Mouse (Mus musculus): ENCODE data around the gene Cabp1. TPM values are rescaled to one million over a fixed set of nuclear protein-coding genes. Genes with fewer than 3 reads are reported as not detected.

Gene Cabp1
- polyA plus RNA-seq, 1 experiment, result 8.1 TPM

DNA sequence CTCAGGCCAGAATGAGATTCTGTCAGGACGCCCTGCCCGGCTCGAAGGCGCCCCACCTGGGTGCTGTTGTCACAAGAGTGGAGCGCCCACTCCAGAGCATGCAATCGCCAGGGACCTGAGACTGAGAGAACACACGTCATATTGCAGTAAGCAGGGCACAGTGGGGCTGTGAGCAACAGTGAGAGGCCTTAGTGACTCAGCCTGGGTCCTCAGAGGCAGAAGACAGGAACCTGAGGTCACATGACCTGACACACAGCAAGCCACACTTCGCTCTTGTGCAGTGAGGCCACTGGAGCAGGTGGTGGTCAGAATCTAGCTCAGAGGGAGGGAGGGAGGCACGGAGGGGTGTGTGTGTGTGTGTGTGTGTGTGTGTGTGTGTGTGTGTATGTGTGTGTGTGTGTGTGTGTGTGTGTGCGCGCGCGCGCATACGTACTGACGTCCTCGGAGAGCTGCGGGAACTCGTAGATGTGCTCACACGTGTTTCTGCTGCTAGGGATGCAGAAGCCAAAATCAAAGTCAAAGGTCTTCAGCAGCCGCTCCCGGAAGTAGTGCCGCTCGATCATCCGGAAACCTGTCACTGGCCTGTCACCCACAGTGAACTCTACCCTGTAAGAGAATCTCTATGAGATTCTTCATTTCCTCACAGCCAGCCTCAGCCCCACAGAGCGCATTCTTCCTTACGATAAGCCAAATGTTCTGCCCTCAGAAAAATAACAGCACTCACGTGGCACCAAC lies 67.4 kb downstream of the Cabp1 start:
- TF ChIP-seq CTCF (IDR thresholded peaks at IDR 0.05; ENCODE audit: low read depth, low read length) (no peak), EP300 (IDR thresholded peaks at IDR 0.05; ENCODE audit: insufficient read depth, low read depth, low read length) (no peak), POLR2A (IDR thresholded peaks at IDR 0.05; ENCODE audit: insufficient read depth, low read length) (no peak)
- no peak overlapping the region for H3K4me3 ChIP-seq (ENCODE audit: low read depth, low read length)
- H3K36me3 ChIP-seq (ENCODE audit: control insufficient read depth, insufficient read depth, low read length, poor library complexity, severe bottlenecking), result no peaks in the 10 kb centered on the region
- no peak overlapping the region for H3K9ac ChIP-seq (ENCODE audit: low read depth, poor library complexity, severe bottlenecking)
- H3K27me3 ChIP-seq (ENCODE audit: control insufficient read depth, insufficient read depth, low read length, poor library complexity, severe bottlenecking), result no peaks in the 10 kb centered on the region
- no peaks in the 10 kb centered on the region for H3K9me3 ChIP-seq (replicated peaks; ENCODE audit: control insufficient read depth, insufficient read depth, low read length, poor library complexity, severe bottlenecking)
- no peaks in the 10 kb centered on the region for H3K4me1 ChIP-seq (ENCODE audit: control insufficient read depth, insufficient read depth, low read length)
- no peak overlapping the region for H3K27ac ChIP-seq (ENCODE audit: insufficient read depth, low read length)

DNA sequence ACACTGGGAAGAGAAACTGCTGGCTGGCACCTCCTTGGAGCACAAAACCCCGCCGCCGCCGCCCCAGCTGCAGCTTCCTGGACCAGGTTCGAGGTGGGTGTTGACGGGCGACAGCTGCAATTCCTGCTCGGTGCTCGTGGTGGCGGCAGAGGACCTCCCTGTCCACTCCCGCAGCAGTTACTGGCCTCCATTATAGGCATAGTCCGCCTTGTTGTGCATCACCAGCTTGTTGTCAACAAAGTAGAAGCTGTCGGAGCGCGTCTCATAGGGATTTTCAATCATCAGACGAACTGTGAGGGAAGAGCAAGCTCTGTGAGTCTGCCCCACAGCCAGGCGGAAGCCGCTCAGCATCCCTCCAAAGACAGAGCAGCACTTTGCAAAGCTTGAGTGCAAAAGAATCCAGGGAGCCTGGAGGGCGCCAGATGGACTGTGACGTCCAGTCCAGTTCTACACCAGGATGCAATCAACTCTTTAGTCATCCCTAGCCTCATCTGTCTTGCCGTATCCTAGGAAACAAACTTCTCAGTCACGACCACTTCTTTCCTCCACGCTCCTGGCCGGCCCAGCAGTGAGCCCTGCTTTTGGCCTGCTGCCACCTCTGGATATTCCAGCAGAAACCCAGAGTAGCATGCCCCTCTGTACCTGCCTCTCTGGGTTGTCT lies 68.8 kb downstream of the Cabp1 start:
- H3K36me3 ChIP-seq (ENCODE audit: control insufficient read depth, insufficient read depth, low read length, poor library complexity, severe bottlenecking), result no peaks in the 10 kb centered on the region
- no peaks in the 10 kb centered on the region for H3K27me3 ChIP-seq (ENCODE audit: control insufficient read depth, insufficient read depth, low read length, poor library complexity, severe bottlenecking)
- no peak overlapping the region for H3K4me3 ChIP-seq (ENCODE audit: low read depth, low read length)
- H3K9ac ChIP-seq (ENCODE audit: low read depth, poor library complexity, severe bottlenecking), result no peak overlapping the region
- no peak overlapping the region for H3K27ac ChIP-seq (ENCODE audit: insufficient read depth, low read length)
- no peaks in the 10 kb centered on the region for H3K4me1 ChIP-seq (ENCODE audit: control insufficient read depth, insufficient read depth, low read length)
- TF ChIP-seq CTCF (IDR thresholded peaks at IDR 0.05; ENCODE audit: low read depth, low read length) (peak; percentile 82), POLR2A (IDR thresholded peaks at IDR 0.05; ENCODE audit: insufficient read depth, low read length) (no peak), EP300 (IDR thresholded peaks at IDR 0.05; ENCODE audit: insufficient read depth, low read depth, low read length) (no peak)
- no peaks in the 10 kb centered on the region for H3K9me3 ChIP-seq (replicated peaks; ENCODE audit: control insufficient read depth, insufficient read depth, low read length, poor library complexity, severe bottlenecking)

DNA sequence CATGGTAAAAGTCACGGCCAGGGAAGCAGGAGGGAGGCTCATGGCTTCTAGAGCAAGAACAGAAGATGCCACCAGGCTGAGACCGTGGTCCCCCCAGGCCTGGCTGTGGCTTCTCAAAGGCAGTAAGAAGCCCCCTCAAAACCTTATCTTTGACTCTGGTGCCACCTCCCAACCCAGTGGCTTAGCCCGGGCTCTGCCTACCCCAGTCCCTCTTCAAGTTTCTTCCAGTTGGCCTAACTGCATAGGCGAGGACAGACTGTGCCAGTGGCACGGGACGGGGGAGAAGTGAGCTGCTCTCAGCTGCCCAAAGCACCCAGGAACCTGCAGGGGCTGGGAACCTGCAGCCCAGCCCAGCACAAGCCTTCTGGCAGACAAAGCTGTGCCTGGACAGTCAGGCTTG lies 69.5 kb downstream of the Cabp1 start:
- H3K4me3 ChIP-seq (ENCODE audit: low read depth, low read length), result no peak overlapping the region

DNA sequence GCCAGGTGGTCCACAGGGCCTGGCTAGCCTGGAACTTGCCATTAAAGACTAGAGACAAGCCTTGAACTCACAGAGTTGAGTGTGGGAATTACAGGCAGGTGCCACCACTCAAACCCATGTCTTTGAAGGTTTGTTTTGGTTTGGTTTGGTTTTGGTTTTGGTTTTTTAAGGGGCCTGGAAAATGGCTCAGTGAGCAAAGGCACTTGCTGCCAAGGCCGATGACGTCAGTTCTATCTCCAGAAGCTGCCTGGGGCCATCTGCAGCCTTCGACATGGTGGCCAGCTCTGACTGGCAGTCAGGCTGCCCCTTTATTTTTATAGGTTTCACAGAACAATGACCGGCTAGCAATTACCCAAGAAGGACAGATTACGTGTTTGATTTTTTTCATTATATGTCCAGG lies 73.2 kb downstream of the Cabp1 start:
- Histone ChIP-seq H3K9ac (ENCODE audit: low read depth, poor library complexity, severe bottlenecking) (no peak overlapping the region), H3K4me3 (ENCODE audit: low read depth, low read length) (no peak overlapping the region), H3K4me1 (ENCODE audit: control insufficient read depth, insufficient read depth, low read length) (no peaks in the 10 kb centered on the region), H3K9me3 (replicated peaks; ENCODE audit: control insufficient read depth, insufficient read depth, low read length, poor library complexity, severe bottlenecking) (no peaks in the 10 kb centered on the region), H3K36me3 (ENCODE audit: control insufficient read depth, insufficient read depth, low read length, poor library complexity, severe bottlenecking) (peaks cover 7% of the 10 kb centered on the region; the same call in 1 of the 2 replicates), H3K27me3 (ENCODE audit: control insufficient read depth, insufficient read depth, low read length, poor library complexity, severe bottlenecking) (no peaks in the 10 kb centered on the region), H3K27ac (ENCODE audit: insufficient read depth, low read length) (no peak overlapping the region)
- no peak for TF ChIP-seq CTCF (IDR thresholded peaks at IDR 0.05; ENCODE audit: low read depth, low read length)
- no peak for TF ChIP-seq POLR2A (IDR thresholded peaks at IDR 0.05; ENCODE audit: insufficient read depth, low read length)
- no peak for TF ChIP-seq EP300 (IDR thresholded peaks at IDR 0.05; ENCODE audit: insufficient read depth, low read depth, low read length)

More for the DNA sequence above, 69.5 kb downstream of the Cabp1 start:
- TF ChIP-seq EP300 (IDR thresholded peaks at IDR 0.05; ENCODE audit: insufficient read depth, low read depth, low read length), result no peak
- TF ChIP-seq CTCF (IDR thresholded peaks at IDR 0.05; ENCODE audit: low read depth, low read length), result no peak
- TF ChIP-seq POLR2A (IDR thresholded peaks at IDR 0.05; ENCODE audit: insufficient read depth, low read length), result no peak
- Histone ChIP-seq H3K36me3 (ENCODE audit: control insufficient read depth, insufficient read depth, low read length, poor library complexity, severe bottlenecking) (no peaks in the 10 kb centered on the region), H3K9ac (ENCODE audit: low read depth, poor library complexity, severe bottlenecking) (no peak overlapping the region), H3K4me1 (ENCODE audit: control insufficient read depth, insufficient read depth, low read length) (no peaks in the 10 kb centered on the region), H3K9me3 (replicated peaks; ENCODE audit: control insufficient read depth, insufficient read depth, low read length, poor library complexity, severe bottlenecking) (no peaks in the 10 kb centered on the region), H3K27me3 (ENCODE audit: control insufficient read depth, insufficient read depth, low read length, poor library complexity, severe bottlenecking) (no peaks in the 10 kb centered on the region), H3K27ac (ENCODE audit: insufficient read depth, low read length) (no peak overlapping the region)

DNA sequence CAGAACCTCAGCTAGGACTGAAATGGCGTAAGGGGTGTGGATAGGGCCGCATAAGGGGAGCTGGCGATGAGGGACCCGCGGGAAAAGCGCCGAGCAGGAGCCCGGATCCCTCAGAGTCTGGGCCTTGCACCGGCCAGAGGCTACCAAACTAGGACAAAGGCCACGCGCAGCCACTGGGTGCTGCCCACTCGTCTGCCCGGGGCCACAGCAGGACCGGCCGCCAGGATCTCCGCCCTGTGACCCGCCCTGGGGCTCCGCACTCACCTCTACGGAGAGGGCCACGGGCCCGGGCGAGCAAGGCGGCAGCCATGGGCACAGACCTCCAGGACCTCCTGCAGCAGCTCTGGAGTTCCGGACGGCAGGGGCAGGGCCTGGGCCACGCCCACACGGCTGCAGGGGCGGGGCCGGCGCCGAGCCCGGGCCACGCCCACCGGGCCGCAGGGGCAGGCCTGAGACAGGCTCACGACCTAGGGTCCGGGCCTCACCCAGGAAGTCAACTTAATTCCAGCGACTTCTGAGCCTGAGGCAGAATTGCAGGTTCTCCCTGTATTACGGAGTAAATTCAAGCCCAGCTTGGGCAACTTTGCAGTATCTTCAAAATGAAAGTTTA lies 75.1 kb downstream of the Cabp1 start, which contains the start of gene Acads:
Acads (minus strand) TSS at position 386 of the 610 bp plus-strand sequence.
- TF ChIP-seq EP300 (IDR thresholded peaks at IDR 0.05; ENCODE audit: insufficient read depth, low read depth, low read length), result no peak
- peak; percentile 60 for TF ChIP-seq POLR2A (IDR thresholded peaks at IDR 0.05; ENCODE audit: insufficient read depth, low read length)
- H3K36me3 ChIP-seq (ENCODE audit: control insufficient read depth, insufficient read depth, low read length, poor library complexity, severe bottlenecking), result peaks cover 7% of the 10 kb centered on the region; the same call in 1 of the 2 replicates

More for the DNA sequence above, 75.1 kb downstream of the Cabp1 start, which contains the start of gene Acads:
- Histone ChIP-seq H3K27ac (ENCODE audit: insufficient read depth, low read length) (peak within 1 kb of the TSS; percentile 13), H3K9ac (ENCODE audit: low read depth, poor library complexity, severe bottlenecking) (peak within 1 kb of the TSS; percentile 73), H3K9me3 (replicated peaks; ENCODE audit: control insufficient read depth, insufficient read depth, low read length, poor library complexity, severe bottlenecking) (no peaks in the 10 kb centered on the region), H3K27me3 (ENCODE audit: control insufficient read depth, insufficient read depth, low read length, poor library complexity, severe bottlenecking) (no peaks in the 10 kb centered on the region), H3K4me3 (ENCODE audit: low read depth, low read length) (peak within 1 kb of the TSS; percentile 78), H3K4me1 (ENCODE audit: control insufficient read depth, insufficient read depth, low read length) (no peaks in the 10 kb centered on the region)

Other genes with a start within 250 kb of the Cabp1 start
- 1.3 and 1.9 TPM in 2 replicates for gene Hnf1a, start 223.3 kb downstream of the Cabp1 start, polyA plus RNA-seq (2011; ENCODE audit: insufficient read depth, insufficient read length, low read depth, missing spikeins)
- 69.2 and 80.9 TPM in 2 replicates for gene Sppl3, start 183.2 kb downstream of the Cabp1 start, polyA plus RNA-seq (2011; ENCODE audit: insufficient read depth, insufficient read length, low read depth, missing spikeins)
- gene Gm10401, start 96.1 kb downstream of the Cabp1 start, polyA plus RNA-seq (2011; ENCODE audit: insufficient read depth, insufficient read length, low read depth, missing spikeins), result not detected in 2 replicates
- gene Acads, start 75.0 kb downstream of the Cabp1 start, polyA plus RNA-seq (2011; ENCODE audit: insufficient read depth, insufficient read length, low read depth, missing spikeins), result 44.8 and 52.1 TPM in 2 replicates
- 35.5 and 36.9 TPM in 2 replicates for gene Unc119b, start 59.4 kb downstream of the Cabp1 start, polyA plus RNA-seq (2011; ENCODE audit: insufficient read depth, insufficient read length, low read depth, missing spikeins)
- 137 and 139 TPM in 2 replicates for gene Mlec, start 36.2 kb downstream of the Cabp1 start, polyA plus RNA-seq (2011; ENCODE audit: insufficient read depth, insufficient read length, low read depth, missing spikeins)
- gene Pop5, start 41.5 kb upstream of the Cabp1 start, polyA plus RNA-seq (2011; ENCODE audit: insufficient read depth, insufficient read length, low read depth, missing spikeins), result 76.1 and 79.9 TPM in 2 replicates
- 180 and 185 TPM in 2 replicates for gene Rnf10, start 78.5 kb upstream of the Cabp1 start, polyA plus RNA-seq (2011; ENCODE audit: insufficient read depth, insufficient read length, low read depth, missing spikeins)
- gene Coq5, start 85.3 kb upstream of the Cabp1 start, polyA plus RNA-seq (2011; ENCODE audit: insufficient read depth, insufficient read length, low read depth, missing spikeins), result 28.3 and 35.9 TPM in 2 replicates
- 556 and 609 TPM in 2 replicates for gene Dynll1, start 106.6 kb upstream of the Cabp1 start, polyA plus RNA-seq (2011; ENCODE audit: insufficient read depth, insufficient read length, low read depth, missing spikeins)
- 107 and 111 TPM in 2 replicates for gene Srsf9, start 132.8 kb upstream of the Cabp1 start, polyA plus RNA-seq (2011; ENCODE audit: insufficient read depth, insufficient read length, low read depth, missing spikeins)
- gene Gatc, start 146.8 kb upstream of the Cabp1 start, polyA plus RNA-seq (2011; ENCODE audit: insufficient read depth, insufficient read length, low read depth, missing spikeins), result 12.9 and 17.3 TPM in 2 replicates
- 21.6 and 22.9 TPM in 2 replicates for gene Triap1, start 146.8 kb upstream of the Cabp1 start, polyA plus RNA-seq (2011; ENCODE audit: insufficient read depth, insufficient read length, low read depth, missing spikeins)
- 319 and 337 TPM in 2 replicates for gene Cox6a1, start 154.6 kb upstream of the Cabp1 start, polyA plus RNA-seq (2011; ENCODE audit: insufficient read depth, insufficient read length, low read depth, missing spikeins)
- gene Msi1, start 235.2 kb upstream of the Cabp1 start, polyA plus RNA-seq (2011; ENCODE audit: insufficient read depth, insufficient read length, low read depth, missing spikeins), result 48.7 and 49.2 TPM in 2 replicates